Mouse (Mus musculus) right cerebral cortex, postnatal 25 days (tissue): Measurements from ENCODE around the gene Slc25a33.
"Not testable (repeated sequence)": the region's sequence is repeated elsewhere in the genome, so short reads cannot be mapped to it uniquely, and the experiment has no call there.

ENCODE experiments used
- DNase-seq: peaks from one replicate; pipeline ENCODE4 v3.0.0; 2022

The Slc25a33 gene

DNA sequence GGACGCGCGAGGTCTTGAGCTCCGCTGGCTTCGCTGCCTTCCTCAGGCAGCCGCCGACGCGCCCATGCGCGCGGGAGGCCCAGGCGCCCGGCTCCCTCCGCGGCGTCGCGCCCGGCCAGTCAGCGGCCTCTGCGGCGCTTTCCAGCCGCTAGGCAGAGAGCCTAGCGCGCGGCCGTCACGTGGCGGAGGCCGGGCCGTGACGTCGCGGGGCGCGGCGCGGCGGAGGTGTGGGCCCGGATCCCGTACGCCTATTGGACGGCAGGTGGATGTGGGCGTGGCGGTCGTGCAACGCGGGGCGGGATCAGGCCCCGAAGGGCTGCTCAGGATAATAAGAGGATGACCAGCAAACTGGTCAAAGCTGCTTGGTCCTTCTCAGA is at the start of gene Slc25a33:
Gene Slc25a33 (minus strand): TSS at position 184 of the 377 bp plus-strand sequence.
- DNase-seq: peak; percentile 98

DNA sequence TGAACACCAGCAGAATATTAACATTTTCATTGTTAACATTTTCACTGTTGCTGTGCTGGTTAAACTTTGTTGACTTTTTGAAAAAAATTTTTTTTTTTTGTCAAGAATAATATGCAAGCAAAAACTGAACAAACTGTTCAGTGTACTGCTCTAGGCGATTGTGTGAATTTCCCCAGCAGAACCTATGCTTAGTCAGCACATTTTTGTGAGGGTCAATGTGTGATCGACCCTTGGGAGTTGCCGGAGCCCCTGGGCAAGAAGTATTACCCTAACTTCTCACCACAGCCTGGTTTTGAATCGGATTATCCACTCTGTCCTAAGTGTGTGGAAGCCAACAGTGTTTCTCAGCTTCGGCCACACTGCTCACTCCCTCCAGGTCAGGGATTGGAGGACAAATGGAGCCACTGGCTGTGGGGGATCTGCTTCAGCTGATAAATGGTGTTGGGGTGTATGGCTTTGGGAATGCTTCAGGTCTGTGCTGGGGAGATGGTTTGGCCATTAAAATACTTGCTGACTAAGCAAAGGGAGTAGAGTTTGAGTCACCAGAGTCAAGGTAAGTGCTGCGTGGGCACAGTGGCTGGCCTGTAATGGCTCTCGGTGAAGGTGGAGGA is 48.6 kb upstream of the Slc25a33 start:
- DNase-seq: no peak

DNA sequence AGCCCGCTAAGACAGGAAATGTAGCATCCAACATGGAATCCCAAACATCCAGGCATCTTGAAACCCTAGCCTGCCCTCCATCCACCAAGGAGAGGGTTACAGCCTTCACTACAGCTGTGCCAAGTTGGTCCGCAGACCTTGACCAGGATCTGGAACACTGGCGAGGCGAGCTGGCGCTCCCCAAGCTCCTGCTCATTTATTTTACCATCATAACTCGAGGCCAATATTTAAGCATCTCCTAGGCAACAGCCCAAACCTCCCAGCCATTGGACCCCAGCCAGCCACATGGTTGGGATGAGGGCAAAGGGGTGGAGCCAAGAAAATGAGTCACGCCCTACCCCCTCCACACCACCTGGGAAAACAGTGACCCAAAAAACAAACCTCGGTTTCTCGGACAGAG is 48.0 kb upstream of the Slc25a33 start:
- no peak for DNase-seq

DNA sequence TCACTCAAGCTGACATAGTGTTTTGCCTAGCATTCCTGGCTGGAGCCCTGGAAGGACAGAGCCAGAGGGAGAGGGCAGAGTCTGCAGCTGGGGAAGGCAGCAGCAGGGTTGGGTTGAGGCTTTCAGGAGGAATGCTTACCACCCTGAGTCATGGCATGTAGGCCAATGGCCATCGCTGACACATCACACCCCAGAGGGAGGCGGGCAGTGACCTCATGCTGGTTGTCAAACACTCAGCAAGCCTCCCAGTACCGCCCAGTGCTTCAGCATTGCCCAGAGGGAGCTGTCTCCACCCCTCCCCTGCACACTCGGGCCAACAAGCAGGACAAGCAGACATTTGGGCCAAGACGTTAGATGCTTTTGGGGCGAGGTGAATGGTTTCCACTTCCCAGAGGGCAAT is 46.5 kb upstream of the Slc25a33 start:
- DNase-seq: no peak

DNA sequence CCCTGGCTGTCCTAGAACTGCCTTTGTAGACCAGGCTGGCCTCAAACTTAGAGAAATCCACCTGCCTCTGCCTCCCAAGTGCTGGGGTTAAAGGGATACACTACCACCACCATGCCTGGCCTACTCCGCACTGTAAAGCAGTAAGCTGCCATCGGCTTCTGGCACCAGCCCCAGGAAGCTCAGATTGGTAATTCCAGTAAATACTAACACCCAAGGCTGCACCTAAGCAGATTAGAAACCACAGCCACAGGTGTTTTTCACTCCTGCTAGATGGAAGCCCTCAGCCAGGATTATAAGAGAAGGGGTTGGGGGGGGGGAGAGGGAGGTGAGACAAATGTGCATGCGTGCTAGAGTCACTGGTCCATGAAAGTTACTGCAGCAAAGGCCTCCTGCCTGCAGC is 45.1 kb upstream of the Slc25a33 start:
- DNase-seq: no peak

DNA sequence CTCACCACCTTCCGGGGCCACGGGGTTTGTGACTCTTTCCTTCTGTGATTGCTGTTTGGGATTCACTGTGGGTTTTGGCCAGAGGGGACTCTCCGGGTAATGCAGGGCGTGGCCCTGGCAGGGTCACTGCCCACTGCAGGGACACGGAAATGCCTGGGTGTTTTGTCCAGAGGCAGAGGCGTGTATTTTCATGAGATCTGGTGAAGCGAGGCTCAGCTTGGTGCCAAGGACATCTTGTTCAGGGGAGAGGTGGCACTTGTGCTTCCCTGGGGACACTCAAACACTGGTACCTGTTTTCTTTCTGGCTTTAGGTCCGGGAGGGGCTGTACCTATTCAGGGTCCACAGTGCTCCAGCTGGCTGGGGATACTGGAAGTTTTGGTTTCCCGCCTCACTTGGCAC is 42.5 kb upstream of the Slc25a33 start:
- DNase-seq: no peak

DNA sequence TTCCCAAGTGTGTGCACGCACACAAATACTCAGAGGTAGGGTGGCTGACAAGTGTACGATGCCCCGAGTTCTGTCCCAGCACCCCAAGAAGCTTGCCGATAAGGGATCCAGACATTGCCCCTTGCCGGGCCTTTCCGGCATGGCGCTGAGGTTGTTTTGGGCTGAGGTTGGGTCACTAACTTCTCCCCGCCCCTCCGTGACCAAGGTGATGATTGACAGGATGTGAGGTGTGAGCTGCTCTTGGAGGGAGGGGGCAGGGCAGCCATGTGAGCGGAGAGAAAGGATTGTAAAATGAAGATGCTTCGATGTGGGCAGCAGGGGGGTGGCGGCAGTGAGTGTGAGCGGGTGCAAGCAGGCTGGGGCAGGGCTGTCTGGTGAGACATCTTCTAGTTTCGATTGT is 41.5 kb upstream of the Slc25a33 start:
- DNase-seq: no peak

DNA sequence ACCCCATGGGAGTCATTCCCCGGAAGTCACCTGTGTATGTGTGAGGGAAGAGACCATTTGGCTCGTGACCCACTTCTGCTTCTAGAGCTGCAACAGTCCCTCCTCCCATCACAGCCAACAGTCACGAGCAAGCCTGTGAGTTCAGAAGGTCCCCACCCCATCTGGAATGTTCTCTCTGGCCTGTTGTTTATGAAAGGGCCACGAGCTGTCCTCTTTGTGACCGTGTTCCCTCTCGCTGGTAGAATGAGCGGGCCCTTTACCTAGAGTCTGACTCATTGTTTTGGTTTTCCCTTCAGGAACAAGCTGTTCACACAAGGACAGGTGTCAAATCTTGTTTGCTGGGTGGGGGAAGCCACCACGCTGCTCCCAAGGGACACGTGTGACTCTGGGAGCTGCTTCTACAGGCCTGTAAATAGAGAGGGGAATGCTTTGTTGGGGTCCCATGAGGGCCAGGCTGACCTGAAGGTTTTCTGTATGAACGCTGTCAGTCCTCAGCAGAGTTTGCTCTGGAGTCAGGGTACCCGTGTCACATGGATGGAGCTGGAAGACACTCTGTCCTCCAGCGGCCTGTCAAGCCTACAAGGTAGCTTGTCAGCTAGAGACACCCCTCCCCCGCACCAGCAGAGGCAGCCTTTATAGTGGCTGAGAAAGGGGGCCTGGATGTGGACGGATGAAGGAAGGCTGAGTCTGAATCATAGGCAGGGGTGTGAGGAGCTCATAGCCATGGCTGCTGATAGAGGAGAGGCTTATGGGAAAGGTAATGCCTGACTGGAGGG is 39.5 kb upstream of the Slc25a33 start:
- no peak for DNase-seq

DNA sequence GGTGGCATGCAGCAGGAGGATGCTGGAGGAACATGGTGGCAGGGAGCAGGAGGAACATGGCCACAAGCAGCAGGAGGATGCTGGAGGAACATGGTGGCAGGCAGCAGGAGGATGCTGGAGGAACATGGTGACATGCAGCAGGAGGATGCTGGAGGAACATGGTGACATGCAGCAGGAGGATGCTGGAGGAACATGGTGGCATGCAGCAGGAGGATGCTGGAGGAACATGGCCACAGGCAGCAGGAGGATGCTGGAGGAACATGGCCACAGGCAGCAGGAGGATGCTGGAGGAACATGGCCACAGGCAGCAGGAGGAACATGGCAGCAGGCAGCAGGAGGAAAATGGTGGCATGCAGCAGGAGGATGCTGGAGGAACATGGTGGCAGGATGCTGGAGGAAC is 36.3 kb upstream of the Slc25a33 start:
- DNase-seq: not testable (repeated sequence)

DNA sequence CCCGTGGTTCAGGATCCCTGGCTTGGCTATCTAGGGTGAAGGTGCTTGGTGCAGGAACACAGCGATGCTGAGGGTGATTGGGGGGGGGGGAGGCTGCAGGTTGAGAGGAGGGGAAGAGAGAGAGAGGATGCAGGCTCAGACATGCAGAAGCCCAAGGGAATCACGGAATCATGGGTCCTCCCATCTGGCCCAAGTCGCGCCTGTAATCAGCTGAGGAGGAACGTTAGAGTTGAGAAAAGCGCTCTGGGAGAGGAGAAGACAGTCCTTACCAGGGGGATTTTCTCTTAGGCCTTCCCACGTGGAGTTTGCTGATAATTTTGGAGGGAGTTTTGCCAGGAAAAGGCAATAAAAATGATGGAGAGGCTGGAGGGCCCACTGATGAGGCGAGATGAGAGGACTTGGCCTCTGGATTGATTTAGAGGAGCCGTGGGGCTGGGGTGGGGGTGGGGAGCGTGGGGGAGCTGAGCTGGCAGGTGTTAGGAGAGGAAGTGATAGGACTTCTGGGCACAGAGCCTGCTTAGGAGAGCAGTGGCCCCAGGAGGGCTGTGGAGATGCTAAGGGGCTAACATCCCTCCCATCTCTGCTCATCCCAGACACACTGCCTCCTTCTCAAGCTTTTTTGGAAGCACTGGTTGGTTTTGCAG is 34.6 kb upstream of the Slc25a33 start:
- DNase-seq: no peak

DNA sequence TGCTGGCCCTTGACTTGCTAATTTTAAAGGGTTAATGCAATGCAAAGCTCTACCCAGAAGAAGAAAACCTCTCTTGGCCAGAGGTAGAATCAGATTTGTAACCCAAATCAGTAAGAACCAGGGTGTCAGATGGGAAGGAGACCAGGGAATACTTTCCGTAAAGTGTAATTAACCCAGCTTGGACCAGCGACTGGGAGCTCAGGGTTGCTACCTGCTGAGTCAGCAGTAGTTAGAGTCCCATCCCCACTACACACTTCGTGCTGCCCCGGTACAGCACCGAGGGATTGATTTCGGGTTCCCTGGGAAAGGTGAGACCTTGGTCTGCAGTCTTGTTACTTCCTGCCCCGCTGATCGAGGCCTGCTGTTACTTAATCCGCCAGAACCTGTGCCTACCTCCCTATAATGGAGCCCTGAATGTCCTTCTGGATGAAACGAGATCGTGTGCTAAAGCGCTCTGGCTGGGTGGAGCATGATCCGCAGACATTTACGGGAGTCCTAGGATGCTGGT is 34.0 kb upstream of the Slc25a33 start:
- no peak for DNase-seq

DNA sequence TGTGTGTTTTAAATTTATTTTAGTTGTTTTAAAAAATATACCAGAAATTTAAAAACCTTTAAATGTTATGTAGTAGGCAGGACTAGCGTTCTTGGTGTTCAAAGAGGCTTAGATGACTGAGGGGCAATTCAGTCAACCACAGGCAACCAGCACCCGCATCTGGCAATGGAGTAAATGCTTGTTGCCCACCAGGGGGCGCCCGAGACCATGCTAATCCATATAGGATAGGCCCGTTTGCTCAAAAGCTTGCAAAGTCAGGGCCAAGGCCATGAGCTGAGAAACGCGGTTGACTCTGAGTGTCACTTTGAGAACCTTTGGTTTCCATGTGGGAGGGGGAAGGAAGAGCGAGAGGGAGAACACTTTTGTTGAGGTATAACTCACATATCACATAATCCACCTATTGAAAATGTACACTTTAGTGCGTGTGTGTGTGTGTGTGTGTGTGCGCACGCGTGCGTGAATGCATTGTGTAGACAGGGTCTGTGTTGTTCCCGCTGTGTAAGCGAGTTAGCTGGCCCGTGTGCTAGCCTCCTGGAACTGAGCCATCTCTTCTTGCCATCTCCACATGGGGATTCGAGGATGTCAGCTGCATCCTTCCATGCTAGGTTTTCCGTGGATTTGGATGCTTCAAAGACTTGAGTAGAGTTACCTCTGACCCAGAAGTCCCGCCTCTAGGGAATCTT is 32.8 kb upstream of the Slc25a33 start:
- peak; percentile 76 for DNase-seq

DNA sequence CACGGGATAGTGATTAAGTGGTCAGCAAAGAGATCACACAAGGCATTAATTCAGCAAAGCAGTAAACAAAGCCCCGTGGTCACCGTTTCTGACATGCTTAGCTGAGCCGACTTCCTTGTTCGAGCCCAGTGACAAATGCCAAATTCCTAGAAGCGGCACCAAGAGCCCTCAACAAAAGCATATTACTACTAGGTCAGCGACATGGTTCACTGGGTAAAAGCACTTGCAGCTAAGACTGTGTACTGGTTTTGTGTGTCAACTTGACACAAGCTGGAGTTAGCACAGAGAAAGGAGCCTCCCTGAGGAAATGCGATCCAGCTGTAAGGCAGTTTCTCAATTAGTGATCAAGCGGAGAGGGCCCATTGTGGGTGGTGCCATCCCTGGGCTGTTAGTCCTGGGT is 28.2 kb upstream of the Slc25a33 start:
- no peak for DNase-seq

DNA sequence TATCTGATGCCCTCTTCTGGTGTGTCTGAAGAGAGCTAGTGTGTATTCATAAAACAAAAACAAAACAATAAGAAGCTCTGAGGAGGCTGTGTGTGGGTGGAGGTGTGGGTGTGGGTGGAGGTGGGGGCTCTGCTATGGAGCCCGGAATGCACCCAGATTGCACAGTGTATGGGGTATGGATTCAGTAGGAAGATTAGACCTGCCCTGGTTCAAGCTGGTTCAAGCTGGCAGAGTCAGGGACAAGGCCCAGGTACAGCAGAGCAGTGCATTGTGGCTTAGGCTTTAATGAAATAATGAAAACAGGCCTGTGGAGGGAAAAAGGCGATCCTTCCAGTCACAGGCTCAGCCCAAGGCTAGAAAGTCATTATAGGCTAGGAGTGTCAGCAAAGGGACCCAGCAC is 26.5 kb upstream of the Slc25a33 start:
- no peak for DNase-seq

DNA sequence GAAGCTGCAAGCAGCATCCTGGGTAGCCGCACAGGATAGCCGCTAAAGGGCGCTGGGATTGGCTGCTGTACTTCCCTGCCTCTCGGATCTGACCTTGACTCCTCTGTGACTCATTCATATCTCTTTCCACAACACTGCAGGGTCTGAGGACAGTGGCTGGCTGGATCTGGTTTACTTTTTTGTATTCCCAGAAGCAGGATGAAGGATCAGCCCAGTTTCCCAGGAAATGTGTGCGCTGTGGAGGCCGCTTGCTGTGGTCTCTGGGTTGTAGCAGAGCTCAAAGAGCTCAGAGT is 26.0 kb upstream of the Slc25a33 start:
- DNase-seq: no peak

DNA sequence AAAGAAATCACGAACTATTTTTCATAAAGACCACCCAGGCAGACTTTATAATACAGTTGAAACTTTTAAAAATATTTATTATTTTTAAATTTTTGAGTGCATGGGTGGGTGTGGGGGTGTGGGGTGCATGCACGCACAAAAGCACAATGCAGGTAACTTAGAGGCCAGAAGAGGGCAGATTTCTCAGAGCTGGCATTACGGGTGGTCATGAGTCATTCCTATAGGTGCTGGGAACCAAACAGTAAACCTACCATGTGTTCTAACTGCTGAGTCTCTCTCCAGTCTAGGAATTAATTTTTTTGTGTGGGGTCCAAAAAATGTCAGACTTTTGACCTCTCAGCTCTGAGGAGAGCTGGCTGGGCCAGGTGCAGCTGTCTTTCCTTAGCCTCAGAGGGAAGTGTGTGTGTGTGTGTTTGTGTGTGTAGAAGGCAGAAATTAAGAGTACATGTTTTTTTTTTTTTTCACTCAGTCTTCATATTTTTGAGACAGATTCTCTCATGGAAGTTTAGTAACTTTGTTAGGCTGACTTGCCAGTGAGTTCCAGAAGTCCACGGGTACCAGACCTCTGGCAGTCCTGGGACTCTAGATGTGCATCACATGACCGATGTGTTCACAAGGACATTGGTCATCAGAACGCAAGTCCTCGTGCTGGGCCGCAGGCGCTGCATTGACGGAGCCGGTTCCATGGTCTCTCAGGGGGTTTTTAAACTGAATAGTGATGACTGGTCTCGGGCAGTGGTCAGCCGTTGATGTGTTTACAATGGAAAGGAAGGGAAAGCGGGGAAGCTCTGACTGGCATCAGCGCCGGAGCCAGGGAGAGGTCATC is 25.5 kb upstream of the Slc25a33 start:
- DNase-seq: no peak

DNA sequence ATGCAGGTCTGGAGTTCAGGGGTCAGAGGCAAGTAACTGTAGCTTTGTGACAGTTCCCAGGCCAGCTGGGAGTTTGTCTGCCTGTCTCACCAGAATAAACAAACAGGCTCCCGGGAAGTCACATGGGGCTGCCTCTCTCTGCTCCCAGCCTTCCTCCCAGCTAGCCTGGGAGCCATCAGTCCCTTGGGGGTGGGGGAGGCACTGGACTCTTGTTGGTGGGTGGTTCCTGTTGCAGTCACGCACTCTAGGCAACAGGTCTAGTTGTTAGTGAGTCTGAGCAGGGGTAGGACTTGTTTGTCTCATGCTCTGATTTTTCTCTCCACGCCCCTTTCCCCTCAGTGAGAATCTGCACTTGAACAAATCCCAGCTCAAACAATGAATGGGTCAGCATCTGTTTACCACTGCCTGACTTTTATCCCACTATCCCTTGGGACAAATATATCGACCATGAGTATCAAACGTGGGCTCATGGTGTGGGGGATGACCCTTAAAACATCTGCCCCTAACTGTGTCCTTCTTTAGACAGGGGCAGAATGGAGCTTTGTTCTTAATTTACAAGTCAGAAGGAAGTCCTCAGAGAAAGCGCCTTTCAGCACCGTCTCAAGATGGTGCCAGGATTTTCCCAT is 24.7 kb upstream of the Slc25a33 start:
- no peak for DNase-seq

DNA sequence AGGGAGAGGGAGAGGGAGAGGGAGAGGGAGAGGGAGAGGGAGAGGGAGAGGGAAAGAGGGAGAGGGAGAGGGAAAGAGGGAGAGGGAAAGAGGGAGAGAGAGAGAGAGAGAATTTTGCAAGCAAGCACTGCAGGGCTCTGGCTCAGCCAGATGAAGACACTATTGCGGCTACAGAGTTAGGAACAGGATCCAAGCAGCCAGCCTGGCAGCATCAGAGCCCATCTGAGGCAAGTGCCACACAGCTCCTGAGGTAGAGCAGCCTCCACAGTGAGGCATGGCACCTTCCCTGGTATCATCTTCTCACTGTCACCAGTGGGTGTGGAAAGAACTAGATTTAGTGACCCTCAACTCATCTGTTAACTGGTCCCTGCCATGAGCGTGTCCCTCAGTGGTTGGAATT is 24.0 kb upstream of the Slc25a33 start:
- DNase-seq: no peak

DNA sequence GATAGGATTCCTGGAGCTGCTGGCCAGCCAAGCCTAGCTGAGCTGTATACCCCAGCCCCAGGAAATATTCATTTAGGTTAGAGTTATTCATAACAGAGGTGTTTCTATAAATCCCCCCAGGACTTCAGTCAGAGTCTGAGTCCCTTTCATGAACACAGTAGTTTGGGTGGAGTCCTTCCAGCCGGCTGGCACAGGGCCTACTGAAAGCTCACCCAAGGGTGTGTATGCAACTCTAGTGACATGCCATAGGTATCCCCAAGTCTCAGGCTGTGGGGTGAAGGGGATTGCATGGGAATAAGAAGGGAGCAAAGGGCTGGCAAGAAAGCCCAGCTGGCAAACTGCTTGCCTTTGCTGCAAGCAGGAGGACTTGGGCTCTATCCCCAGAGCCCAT is 23.1 kb upstream of the Slc25a33 start:
- no peak for DNase-seq

DNA sequence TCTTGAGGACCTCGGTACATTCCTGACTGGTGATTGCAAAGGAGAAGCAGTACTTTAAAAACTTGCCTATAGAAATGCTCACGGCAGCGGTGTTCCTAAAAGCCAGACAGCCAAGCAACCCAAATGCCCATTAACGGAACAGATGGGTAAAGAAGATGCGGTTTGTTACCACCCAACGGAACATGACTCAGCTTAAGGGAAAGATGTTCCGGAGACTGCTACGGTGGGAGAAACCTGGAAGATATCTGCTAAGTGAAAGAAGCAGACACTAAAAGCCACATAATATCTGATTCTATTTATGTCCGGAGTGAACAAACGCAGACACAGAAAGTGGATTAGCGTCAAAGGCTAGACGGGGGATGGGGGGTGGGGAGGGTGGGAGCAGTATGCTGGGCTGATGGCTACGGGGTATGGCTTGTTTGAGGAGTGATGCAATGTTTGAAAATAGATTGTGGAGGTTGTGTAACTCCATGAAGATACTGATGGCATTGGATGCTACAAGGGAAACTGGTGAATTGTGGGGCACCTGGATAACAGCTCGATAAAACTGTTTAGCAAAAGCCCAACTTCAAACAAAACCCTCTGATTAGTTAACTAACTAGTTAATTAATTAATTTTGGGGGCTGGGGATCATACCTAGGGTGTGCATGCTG is 22.6 kb upstream of the Slc25a33 start:
- no peak for DNase-seq

DNA sequence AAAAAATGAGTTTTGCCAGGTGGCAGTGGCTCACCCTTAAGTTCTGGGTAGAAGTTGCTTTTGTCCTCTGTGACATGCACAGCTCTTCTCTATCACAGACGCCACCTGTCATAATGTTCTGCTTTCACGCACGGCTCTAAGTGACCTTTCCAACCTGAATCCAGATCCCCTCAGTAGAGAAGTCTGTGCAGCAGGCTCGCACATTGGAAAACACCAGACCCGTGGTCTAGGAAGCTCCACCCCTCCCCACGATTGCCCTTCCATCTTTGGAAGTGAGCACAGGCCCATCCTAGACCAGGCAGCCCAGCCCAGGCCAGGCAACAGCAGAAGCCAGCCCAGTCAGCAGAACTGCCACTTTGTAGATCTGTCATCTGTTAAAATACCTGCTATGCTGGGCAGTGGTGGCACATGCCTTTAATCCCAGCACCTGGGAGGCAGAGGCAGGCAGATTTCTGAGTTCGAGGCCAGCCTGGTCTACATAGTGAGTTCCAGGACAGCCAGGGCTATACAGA is 20.9 kb upstream of the Slc25a33 start:
- no peak for DNase-seq

DNA sequence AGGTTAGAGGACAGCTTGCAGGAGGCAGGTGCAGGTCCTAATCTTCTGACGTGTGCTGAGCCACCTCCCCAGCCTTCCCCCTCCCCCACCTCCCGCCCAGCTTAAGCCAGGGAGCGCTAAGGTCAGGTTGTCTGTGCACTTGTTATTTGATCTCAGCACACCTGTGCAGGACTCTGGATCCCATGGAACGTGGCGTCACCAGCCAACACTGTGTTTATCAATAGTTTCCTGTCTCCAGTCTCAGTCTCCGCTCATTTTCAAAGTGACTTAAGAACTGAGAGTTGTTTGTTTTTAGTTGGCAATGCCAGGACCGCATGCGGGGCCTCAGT is 19.9 kb upstream of the Slc25a33 start:
- no peak for DNase-seq
